Mouse (Mus musculus): Measurements from ENCODE around the gene Nudt15.

- TF ChIP-seq POLR2A (IDR thresholded peaks at IDR 0.05; ENCODE audit: extremely low read depth, insufficient read depth, low read length) (no peak), CTCF (IDR thresholded peaks at IDR 0.05; ENCODE audit: low read depth, low read length) (peak; percentile 48)
These were observed 73.4 kb downstream of the Nudt15 start for GRCm38 (mm10) chr14:73474636-73475093.
